Mouse (Mus musculus) CD4-positive, CD25-positive, alpha-beta regulatory T cell (primary cell): Measurements from ENCODE around the gene Gm3776. TPM values are rescaled to one million over a fixed set of nuclear protein-coding genes. Genes with fewer than 3 reads are reported as not detected.

Experiments used
- polyA plus RNA-seq: library from polyadenylated mRNA; unstranded; fragments of 100-300 nt; shearing (Covaris generic); gene quantifications from one replicate; pipeline ENCODE4 v1.2.1, GENCODE M21; 2017

The Gm3776 gene
- polyA plus RNA-seq: not detected

DNA sequence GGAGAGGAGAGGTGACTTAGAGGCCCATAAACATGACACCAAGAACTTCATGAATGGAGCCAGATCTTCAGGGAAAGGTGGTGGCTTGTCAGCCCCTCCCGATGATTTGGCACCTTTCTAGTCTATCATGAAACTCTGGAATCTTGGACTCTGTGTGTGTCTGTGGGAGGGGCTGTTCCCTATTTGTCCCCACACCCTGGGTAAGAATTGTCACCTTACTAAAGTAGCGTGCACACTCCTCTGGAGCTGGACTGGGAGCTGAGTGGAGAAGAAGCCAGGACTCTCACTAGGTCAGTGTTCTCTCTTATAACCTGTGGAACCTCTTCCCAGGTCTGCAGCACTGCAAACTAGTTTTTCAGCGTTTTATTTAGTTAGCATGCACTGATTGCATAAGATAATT lies at the start of gene Gm3776:
Gm3776 (plus strand) TSS at position 216 of the 400 bp plus-strand sequence.

GRCm38 (mm10) chr9:78230461-78230860 lies 26.5 kb upstream of the Gm3776 start, which contains the start of gene Gsta1:
Gsta1 (plus strand) TSS chr9:78230656.

DNA sequence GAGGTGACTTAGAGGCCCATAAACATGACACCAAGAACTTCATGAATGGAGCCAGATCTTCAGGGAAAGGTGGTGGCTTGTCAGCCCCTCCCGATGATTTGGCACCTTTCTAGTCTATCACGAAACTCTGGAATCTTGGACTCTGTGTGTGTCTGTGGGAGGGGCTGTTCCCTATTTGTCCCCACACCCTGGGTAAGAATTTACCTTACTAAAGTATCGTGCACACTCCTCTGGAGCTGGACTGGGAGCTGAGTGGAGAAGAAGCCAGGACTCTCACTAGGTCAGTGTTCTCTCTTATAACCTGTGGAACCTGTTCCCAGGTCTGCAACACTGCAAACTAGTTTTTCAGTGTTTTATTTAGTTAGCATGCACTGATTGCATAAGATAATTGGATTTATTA lies 32.8 kb downstream of the Gm3776 start, which contains the start of gene Gm10639:
Gm10639 (plus strand) TSS at position 201 of the 400 bp plus-strand sequence.

DNA sequence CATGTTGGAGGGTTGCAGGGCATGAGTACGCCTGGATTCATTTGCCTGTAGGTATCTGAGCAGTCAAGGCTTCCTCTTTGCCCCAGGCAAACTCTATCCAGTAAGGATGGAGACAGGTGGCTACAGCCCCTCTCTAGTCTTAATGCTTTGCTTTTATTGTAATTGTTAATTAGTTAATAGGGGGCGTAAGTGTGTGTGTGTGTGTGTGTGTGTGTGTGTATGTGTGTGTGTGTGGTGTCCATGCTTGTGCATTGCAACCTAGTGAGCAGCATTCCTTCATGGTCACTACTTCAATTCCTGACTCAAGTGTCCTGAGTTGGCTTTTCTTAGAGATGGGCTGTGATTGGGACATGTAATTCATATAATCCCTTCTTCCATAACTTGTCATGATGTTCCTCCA lies 57.8 kb downstream of the Gm3776 start, which contains the start of gene Omt2a:
Omt2a (minus strand) TSS at position 101 of the 400 bp plus-strand sequence.

Other genes starting within 250 kb of the Gm3776 start
- not detected for gene Gcm1, start 205.2 kb upstream of the Gm3776 start, polyA plus RNA-seq
- gene Fbxo9, start 148.1 kb upstream of the Gm3776 start, polyA plus RNA-seq: 88.3 TPM
- 14.3 TPM for gene Ick, start 147.9 kb upstream of the Gm3776 start, polyA plus RNA-seq
- 61.2 TPM for gene Gsta4, start 74.4 kb upstream of the Gm3776 start, polyA plus RNA-seq
- not detected for gene Gsta1, start 26.5 kb upstream of the Gm3776 start, polyA plus RNA-seq
- gene Gm10639, start 32.8 kb downstream of the Gm3776 start, polyA plus RNA-seq: not detected
- gene Omt2a, start 57.7 kb downstream of the Gm3776 start, polyA plus RNA-seq: not detected
- gene Omt2b, start 70.5 kb downstream of the Gm3776 start, polyA plus RNA-seq: not detected
- not detected for gene Gsta2, start 98.7 kb downstream of the Gm3776 start, polyA plus RNA-seq
- not detected for gene Dppa5a, start 111.0 kb downstream of the Gm3776 start, polyA plus RNA-seq
- gene Ooep, start 121.6 kb downstream of the Gm3776 start, polyA plus RNA-seq: 0.32 TPM
- 9.1 TPM for gene Ddx43, start 138.6 kb downstream of the Gm3776 start, polyA plus RNA-seq
- gene Cgas, start 186.1 kb downstream of the Gm3776 start, polyA plus RNA-seq: 4.0 TPM
- gene Mto1, start 191.1 kb downstream of the Gm3776 start, polyA plus RNA-seq: 31.7 TPM
- gene Gm17324, start 191.7 kb downstream of the Gm3776 start, polyA plus RNA-seq: 1.0 TPM
- 4,234 TPM for gene Eef1a1, start 232.0 kb downstream of the Gm3776 start, polyA plus RNA-seq